Mouse (Mus musculus) liver, embryonic 15.5 days (tissue): ENCODE measurements around the gene 4930595M18Rik. TPM values are rescaled to one million over a fixed set of nuclear protein-coding genes. Genes with fewer than 3 reads are reported as not detected.

Source experiments
- ATAC-seq: fragments of 200-750 bp; cut with Nextera tagmentation; 2 replicates; pipeline ENCODE4 v1.8.0; 2017; ENCODE audit warnings: moderate number of reproducible peaks, mild to moderate bottlenecking, moderate library complexity; ENCODE audit not compliant: insufficient read depth
- H3K27ac ChIP-seq: fragments of 300-500 bp; sonication (generic); replicated peaks from 2 replicates; pipeline ENCODE4 v1.5.1; 2015; ENCODE audit warnings: mild to moderate bottlenecking, inconsistent platforms
- H3K27me3 ChIP-seq: fragments of 300-500 bp; sonication (generic); 2 replicates; pipeline ENCODE4 v1.6.1; 2015; ENCODE audit warnings: mild to moderate bottlenecking, inconsistent platforms
- H3K36me3 ChIP-seq: fragments of 300-500 bp; sonication (generic); replicated peaks from 2 replicates; pipeline ENCODE4 v1.6.1; 2015; ENCODE audit warnings: moderate library complexity, mild to moderate bottlenecking, inconsistent platforms
- H3K4me1 ChIP-seq: fragments of 300-500 bp; sonication (generic); replicated peaks from 2 replicates; pipeline ENCODE4 v1.6.1; 2015; ENCODE audit warnings: inconsistent platforms
- H3K4me2 ChIP-seq: fragments of 300-500 bp; sonication (generic); 2 replicates; pipeline ENCODE4 v1.6.1; 2015; ENCODE audit warnings: moderate library complexity, mild to moderate bottlenecking, inconsistent platforms
- H3K4me3 ChIP-seq: fragments of 300-500 bp; sonication (generic); replicated peaks from 2 replicates; pipeline ENCODE4 v1.5.1; 2015; ENCODE audit warnings: mild to moderate bottlenecking, inconsistent platforms
- H3K9ac ChIP-seq: fragments of 300-500 bp; sonication (generic); 2 replicates; pipeline ENCODE4 v1.6.1; 2015; ENCODE audit warnings: moderate library complexity, mild to moderate bottlenecking, inconsistent platforms
- H3K9me3 ChIP-seq: fragments of 300-500 bp; sonication (generic); replicated peaks from 2 replicates; pipeline ENCODE4 v1.6.1; 2016; ENCODE audit warnings: inconsistent platforms
- WGBS: fragments of 180-500 bp; shearing (Covaris S2); methylation state at CpG from one replicate; pipeline ENCODE4 v1.1.7; 2015; ENCODE audit warnings: mixed read lengths; ENCODE audit not compliant: insufficient replicate concordance; 5-methylcytosine and 5-hydroxymethylcytosine counted together
- polyA plus RNA-seq: library from polyadenylated mRNA; unstranded; fragments of >200 nt; fragmentation: Nextera tagmentation; extraction: Ambion mirVana; gene quantifications from 2 replicates; pipeline ENCODE4 v1.2.1, GENCODE M21; 2015

Gene 4930595M18Rik
- not detected in 2 replicates for polyA plus RNA-seq

GRCm38 (mm10) chrX:81458021-81458420, at the start of gene 4930595M18Rik:
4930595M18Rik (minus strand) TSS chrX:81458121.
- H3K4me2 ChIP-seq, result no peak within 1 kb of the TSS
- ATAC-seq, result no peak
- H3K9me3 ChIP-seq, result no peaks in the 10 kb centered on the region
- 69% methylated on average over 6 of the region's 6 CpGs for WGBS
- H3K4me3 ChIP-seq, result no peak within 1 kb of the TSS
- H3K36me3 ChIP-seq, result no peaks in the 10 kb centered on the region
- H3K4me1 ChIP-seq, result no peaks in the 10 kb centered on the region
- H3K9ac ChIP-seq, result no peak within 1 kb of the TSS
- no peaks in the 10 kb centered on the region for H3K27me3 ChIP-seq
- H3K27ac ChIP-seq, result no peak within 1 kb of the TSS

- Histone ChIP-seq H3K36me3 (no peaks in the 10 kb centered on the region), H3K4me2 (no peak overlapping the region), H3K4me3 (no peak overlapping the region), H3K27me3 (no peaks in the 10 kb centered on the region), H3K27ac (no peak overlapping the region), H3K4me1 (no peaks in the 10 kb centered on the region), H3K9ac (no peak overlapping the region), H3K9me3 (no peaks in the 10 kb centered on the region)
- ATAC-seq, result no peak
These were observed 14.6 kb upstream of the 4930595M18Rik start for GRCm38 (mm10) chrX:81472500-81472899.
